Mouse (Mus musculus) lung, embryonic 14.5 days (tissue): Measurements from ENCODE around the gene Grik2. TPM values are rescaled to one million over a fixed set of nuclear protein-coding genes. Genes with fewer than 3 reads are reported as not detected.
"Not testable (repeated sequence)": the region's sequence is repeated elsewhere in the genome, so short reads cannot be mapped to it uniquely, and the experiment has no call there.

ENCODE experiments used
- ATAC-seq: fragments of 200-750 bp; cut with Nextera tagmentation; 2 replicates; pipeline ENCODE4 v1.8.0; 2017; ENCODE audit warnings: mild to moderate bottlenecking, moderate TSS enrichment, moderate library complexity; ENCODE audit not compliant: insufficient read depth
- DNase-seq: peaks from one replicate; pipeline ENCODE4 v3.0.0-alpha.2; 2015
- H3K27ac ChIP-seq: fragments of 300-500 bp; sonication (generic); 2 replicates; pipeline ENCODE4 v1.5.1; 2014; ENCODE audit warnings: low read depth, mild to moderate bottlenecking, moderate library complexity
- H3K27me3 ChIP-seq: fragments of 300-500 bp; sonication (generic); 2 replicates; pipeline ENCODE4 v1.6.1; 2014; ENCODE audit warnings: low read length, control low read depth; ENCODE audit not compliant: insufficient read depth
- H3K36me3 ChIP-seq: fragments of 300-500 bp; sonication (generic); 2 replicates; pipeline ENCODE4 v1.6.1; 2014; ENCODE audit warnings: control low read depth; ENCODE audit not compliant: insufficient read depth
- H3K4me1 ChIP-seq: fragments of 300-500 bp; sonication (generic); 2 replicates; pipeline ENCODE4 v1.6.1; 2014; ENCODE audit warnings: antibody characterized with exemption, control low read depth; ENCODE audit not compliant: insufficient read depth
- H3K4me2 ChIP-seq: fragments of 300-500 bp; sonication (generic); 2 replicates; pipeline ENCODE4 v1.6.1; 2014; ENCODE audit warnings: mild to moderate bottlenecking
- H3K4me3 ChIP-seq: fragments of 300-500 bp; sonication (generic); 2 replicates; pipeline ENCODE4 v1.5.1; 2014; ENCODE audit warnings: low read depth, low read length
- H3K9ac ChIP-seq: fragments of 300-500 bp; sonication (generic); 2 replicates; pipeline ENCODE4 v1.6.1; 2014
- H3K9me3 ChIP-seq: fragments of 300-500 bp; sonication (generic); 2 replicates; pipeline ENCODE4 v1.6.1; 2016; ENCODE audit warnings: low read depth, low read length, control low read depth
- CTCF ChIP-seq: IDR thresholded peaks from 2 replicates; pipeline ENCODE4 v1.5.1; 2016; ENCODE audit warnings: antibody characterized with exemption, low read depth
- WGBS: fragments of 180-500 bp; shearing (Covaris S2); extraction: QIAGEN DNeasy Blood & Tissue Kit; methylation state at CpG from one replicate; pipeline ENCODE4 v1.1.7; 2014; 5-methylcytosine and 5-hydroxymethylcytosine counted together
- polyA plus RNA-seq: library from polyadenylated mRNA; unstranded; fragments of >200 nt; fragmentation: Nextera tagmentation; extraction: Ambion mirVana; gene quantifications from 2 replicates; pipeline ENCODE4 v1.2.1, GENCODE M21; 2014

Grik2 gene
- polyA plus RNA-seq, 1 experiment from 2014 or later: 0.74 TPM

DNA sequence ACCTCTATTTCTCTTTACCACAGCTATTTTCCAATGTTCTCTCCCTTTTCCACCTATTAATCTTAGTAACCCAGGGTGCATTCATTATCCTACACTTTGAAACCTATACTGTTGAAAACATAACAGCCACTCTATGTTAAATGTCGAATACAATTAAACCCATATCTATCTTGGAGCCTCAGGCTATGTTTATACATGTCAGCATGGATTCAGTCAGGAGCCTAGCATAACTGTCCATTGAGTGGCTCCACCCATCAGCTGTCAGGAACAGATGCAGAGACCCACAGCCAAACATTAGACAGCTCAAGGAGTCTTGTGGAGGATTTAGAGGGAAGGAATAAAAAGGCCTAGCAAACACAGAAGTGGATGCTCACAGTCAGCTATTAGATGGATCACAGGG is 347.2 kb downstream of the Grik2 start:
- DNase-seq (no peak), ATAC-seq (no peak)
- TF ChIP-seq CTCF: no peak
- H3K4me1 ChIP-seq: no peaks in the 10 kb centered on the region
- H3K4me3 ChIP-seq: no peak overlapping the region
- WGBS: 55% methylated on average over 1 of the region's 1 CpGs
- no peak overlapping the region for H3K27ac ChIP-seq
- no peaks in the 10 kb centered on the region for H3K36me3 ChIP-seq
- no peak overlapping the region for H3K9ac ChIP-seq
- no peaks in the 10 kb centered on the region for H3K27me3 ChIP-seq
- no peak overlapping the region for H3K4me2 ChIP-seq
- no peaks in the 10 kb centered on the region for H3K9me3 ChIP-seq

DNA sequence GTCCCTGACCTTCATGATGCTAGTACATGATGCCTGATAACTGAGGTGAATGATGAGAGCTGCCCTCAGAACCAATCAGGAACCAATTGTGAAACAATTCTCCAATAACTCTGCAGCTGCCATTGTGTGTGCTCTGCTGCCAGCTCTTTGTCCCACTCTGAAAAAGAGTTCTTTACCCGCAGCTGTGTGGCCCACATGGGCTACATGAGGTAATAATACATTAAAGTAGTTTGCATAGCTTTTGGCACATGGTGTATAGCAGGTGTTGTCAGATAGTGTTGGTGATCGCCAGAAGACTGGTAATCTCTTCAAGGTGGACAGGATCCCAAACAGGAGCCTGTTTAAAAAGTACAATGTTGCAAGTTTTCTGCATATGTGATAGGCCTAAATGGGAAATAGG is 351.5 kb downstream of the Grik2 start:
- Histone ChIP-seq H3K4me3 (no peak overlapping the region), H3K27ac (no peak overlapping the region), H3K9me3 (no peaks in the 10 kb centered on the region), H3K27me3 (no peaks in the 10 kb centered on the region), H3K36me3 (no peaks in the 10 kb centered on the region), H3K4me2 (no peak overlapping the region), H3K4me1 (no peaks in the 10 kb centered on the region), H3K9ac (no peak overlapping the region)
- no peak for DNase-seq
- TF ChIP-seq CTCF: no peak
- no peak for ATAC-seq
- WGBS: 73% methylated on average over 2 of the region's 2 CpGs

DNA sequence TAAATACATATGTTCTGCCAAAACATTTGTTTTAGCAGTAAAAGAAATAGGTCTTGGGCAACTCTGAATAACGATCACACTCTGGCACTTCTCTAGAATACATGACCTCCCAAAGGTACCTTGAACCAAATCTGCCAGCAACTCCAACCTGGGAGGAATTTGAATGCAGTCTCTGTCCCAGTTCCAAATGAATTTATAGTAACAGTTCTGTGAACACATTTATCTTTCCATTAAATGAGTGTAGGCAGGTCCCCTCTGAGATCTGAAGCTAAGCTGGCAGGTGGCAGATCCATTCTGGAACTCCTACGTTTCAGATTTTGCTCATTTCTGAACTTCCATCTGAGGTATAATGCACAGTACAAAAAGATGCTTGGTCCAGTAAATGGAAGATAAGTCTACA is 352.3 kb downstream of the Grik2 start:
- no peak for ATAC-seq
- no peak for TF ChIP-seq CTCF
- Histone ChIP-seq H3K27me3 (no peaks in the 10 kb centered on the region), H3K36me3 (no peaks in the 10 kb centered on the region), H3K4me2 (no peak overlapping the region), H3K4me3 (no peak overlapping the region), H3K27ac (no peak overlapping the region), H3K4me1 (no peaks in the 10 kb centered on the region), H3K9ac (no peak overlapping the region), H3K9me3 (no peaks in the 10 kb centered on the region)
- 92% methylated on average over 2 of the region's 2 CpGs for WGBS
- DNase-seq: no peak

DNA sequence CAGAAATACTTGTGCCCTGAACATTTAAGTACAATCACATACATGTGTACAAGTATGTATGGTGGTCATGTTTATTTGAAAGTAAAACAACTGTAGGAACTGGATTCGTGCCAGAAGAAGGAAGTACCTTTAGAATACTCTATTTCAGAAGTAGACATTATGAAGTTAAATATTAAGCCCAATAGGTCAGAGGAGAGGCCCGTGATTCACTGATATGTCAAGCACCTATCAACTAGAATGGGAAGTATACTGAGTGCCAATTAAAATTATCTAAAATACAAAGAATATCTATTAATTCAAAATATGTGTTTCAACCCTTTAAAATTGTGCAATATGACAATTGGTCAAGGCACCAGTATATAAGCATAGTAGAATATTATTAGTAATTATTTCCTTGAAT is 355.7 kb downstream of the Grik2 start:
- no peaks in the 10 kb centered on the region for H3K36me3 ChIP-seq
- no peak overlapping the region for H3K4me2 ChIP-seq
- no peaks in the 10 kb centered on the region for H3K9me3 ChIP-seq
- H3K27me3 ChIP-seq: no peaks in the 10 kb centered on the region
- 65% methylated on average over 2 of the region's 2 CpGs for WGBS
- H3K4me1 ChIP-seq: no peaks in the 10 kb centered on the region
- H3K9ac ChIP-seq: no peak overlapping the region
- H3K27ac ChIP-seq: no peak overlapping the region
- TF ChIP-seq CTCF: no peak
- no peak overlapping the region for H3K4me3 ChIP-seq
- DNase-seq (no peak), ATAC-seq (no peak)

DNA sequence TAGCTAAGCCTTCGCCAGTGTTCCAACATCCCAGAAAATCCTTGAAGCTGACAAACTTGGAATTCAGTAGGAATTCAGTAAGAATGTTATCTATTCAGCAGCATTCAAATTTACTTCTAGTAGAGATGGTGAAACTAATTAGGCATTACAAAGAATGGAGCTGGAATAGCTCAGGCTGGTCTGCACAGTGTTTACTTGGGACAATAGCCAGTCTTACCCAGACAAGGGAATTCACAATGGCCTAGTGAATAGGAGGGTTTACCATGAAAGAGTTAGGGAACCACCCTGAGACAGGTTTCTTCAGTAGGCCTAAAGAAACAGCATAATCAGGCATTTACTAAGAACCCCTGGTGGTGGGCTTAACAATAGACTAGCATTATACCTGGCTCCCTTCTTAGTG is 371.4 kb downstream of the Grik2 start:
- not testable (repeated sequence) for H3K27me3 ChIP-seq, H3K4me3 ChIP-seq, DNase-seq, ATAC-seq, H3K27ac ChIP-seq, H3K9me3 ChIP-seq, H3K4me1 ChIP-seq, H3K9ac ChIP-seq, H3K4me2 ChIP-seq, H3K36me3 ChIP-seq
- WGBS: 70% methylated on average over 1 of the region's 1 CpGs

DNA sequence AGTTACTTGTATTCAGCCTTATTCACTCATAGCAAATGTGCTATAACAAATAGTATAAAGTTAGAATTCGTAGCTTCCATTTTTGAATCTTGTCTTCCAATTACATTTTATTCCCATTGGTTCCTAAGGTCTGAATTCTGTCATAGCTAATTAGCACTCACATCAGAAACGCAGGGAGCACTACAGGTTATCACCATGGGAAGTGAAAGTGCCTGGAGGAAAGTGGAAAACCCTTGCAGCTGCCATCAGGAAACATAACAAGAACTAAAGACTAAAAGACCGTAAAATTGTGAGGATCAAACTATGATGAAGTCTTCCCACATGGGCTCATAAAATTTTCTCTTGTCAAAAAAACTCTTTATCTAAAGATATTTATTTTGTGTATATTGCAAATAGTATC is 405.6 kb downstream of the Grik2 start:
- DNase-seq (no peak), ATAC-seq (no peak)
- Histone ChIP-seq H3K9me3 (no peaks in the 10 kb centered on the region), H3K4me1 (no peaks in the 10 kb centered on the region), H3K36me3 (no peaks in the 10 kb centered on the region), H3K4me2 (no peak overlapping the region), H3K9ac (no peak overlapping the region), H3K27ac (no peak overlapping the region), H3K27me3 (no peaks in the 10 kb centered on the region), H3K4me3 (no peak overlapping the region)
- WGBS: 68% methylated on average over 3 of the region's 3 CpGs
- TF ChIP-seq CTCF: no peak

DNA sequence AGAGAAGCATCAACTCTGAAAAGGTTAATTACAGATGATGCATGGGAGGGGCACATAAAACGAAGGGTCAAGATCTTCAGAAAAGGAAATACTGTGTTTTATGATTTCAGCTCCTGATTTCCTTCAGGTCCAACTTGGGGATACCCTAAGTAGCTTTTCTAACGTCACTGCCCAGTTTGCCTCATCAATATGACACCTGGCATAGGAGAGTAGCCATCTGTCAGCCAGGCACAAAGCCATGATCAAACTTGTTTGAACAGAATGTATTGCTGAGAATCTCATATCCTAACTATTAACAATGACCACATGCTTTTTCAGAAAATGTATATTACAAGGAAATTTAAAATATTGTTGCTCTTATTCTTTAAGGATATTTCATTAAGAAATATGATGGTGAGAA is 406.7 kb downstream of the Grik2 start:
- WGBS: 63% methylated on average over 2 of the region's 2 CpGs
- H3K4me2 ChIP-seq: no peak overlapping the region
- TF ChIP-seq CTCF: no peak

DNA sequence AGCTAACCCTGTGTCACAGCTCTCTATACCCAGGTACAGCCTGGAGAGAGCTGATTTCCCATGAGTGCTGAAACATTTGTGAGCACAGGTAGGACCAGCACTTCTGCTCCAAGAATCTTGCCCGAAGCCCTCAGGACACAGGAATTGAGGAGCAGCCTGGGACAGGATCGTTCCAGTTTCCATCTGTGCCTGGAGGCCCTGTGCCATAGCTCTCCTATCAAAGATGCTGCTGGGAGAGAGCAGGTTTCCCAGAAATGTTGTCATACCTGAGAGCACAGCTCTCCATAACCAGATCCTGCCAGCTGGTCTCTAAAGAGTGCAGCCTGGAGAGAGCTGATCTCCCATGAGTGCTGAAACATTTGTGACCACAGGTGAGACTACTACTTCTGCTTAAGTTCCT is 420.0 kb downstream of the Grik2 start:
- 85% methylated on average over 2 of the region's 2 CpGs for WGBS
- no peak for ATAC-seq
- Histone ChIP-seq H3K27me3 (no peaks in the 10 kb centered on the region), H3K4me2 (no peak overlapping the region), H3K4me1 (no peaks in the 10 kb centered on the region), H3K4me3 (no peak overlapping the region), H3K9ac (no peak overlapping the region), H3K36me3 (no peaks in the 10 kb centered on the region), H3K27ac (no peak overlapping the region), H3K9me3 (no peaks in the 10 kb centered on the region)
- TF ChIP-seq CTCF: no peak
- no peak for DNase-seq

More for the DNA sequence above, 406.7 kb downstream of the Grik2 start:
- Histone ChIP-seq H3K4me3 (no peak overlapping the region), H3K9ac (no peak overlapping the region), H3K27ac (no peak overlapping the region), H3K27me3 (no peaks in the 10 kb centered on the region), H3K9me3 (no peaks in the 10 kb centered on the region), H3K36me3 (no peaks in the 10 kb centered on the region), H3K4me1 (no peaks in the 10 kb centered on the region)
- no peak for DNase-seq
- ATAC-seq: no peak
